Mouse (Mus musculus): ENCODE measurements around the gene C1qtnf1. TPM values are rescaled to one million over a fixed set of nuclear protein-coding genes. Genes with fewer than 3 reads are reported as not detected.

Gene C1qtnf1
- polyA plus RNA-seq, 1 experiment from 2014 or later, result 3.3 TPM

DNA sequence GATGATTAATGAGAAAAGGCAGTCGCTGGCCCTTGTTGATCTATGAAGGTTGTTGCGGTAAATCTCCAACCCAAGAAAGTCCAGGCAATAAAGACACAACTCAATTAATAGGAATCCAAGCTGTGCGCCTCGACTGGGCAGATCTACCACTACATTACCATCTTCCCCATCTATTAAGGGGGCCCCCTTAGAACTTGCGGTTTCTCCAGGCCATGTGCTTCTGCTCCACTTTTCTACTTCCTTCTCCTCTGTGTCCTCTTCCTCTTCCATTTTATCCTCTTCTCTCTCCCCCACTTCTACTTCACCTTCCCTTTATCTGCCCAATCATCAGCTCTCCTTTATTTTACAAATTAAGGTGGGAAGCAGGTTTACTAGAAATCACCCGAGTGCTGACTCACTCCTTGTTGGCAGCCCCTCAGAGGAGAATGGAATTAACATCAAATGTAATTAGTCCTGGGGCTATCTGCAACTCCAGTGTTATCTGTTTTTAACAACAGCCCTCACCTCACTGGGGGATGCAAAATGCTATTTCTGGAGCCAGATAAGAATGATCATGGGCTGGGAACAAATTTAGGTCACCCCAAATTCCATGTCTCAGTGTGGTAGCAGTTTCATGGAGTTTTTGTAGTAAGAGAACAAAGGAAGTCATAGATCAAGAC is 46.0 kb downstream of the C1qtnf1 start:
- DNase-seq (ENCODE audit: low spot score), result no peak
- Histone ChIP-seq H3K27me3 (ENCODE audit: insufficient read depth, poor library complexity, severe bottlenecking) (no peaks in the 10 kb centered on the region), H3K9me3 (no peaks in the 10 kb centered on the region), H3K4me3 (no peak overlapping the region), H3K36me3 (0 out of 2 replicates have a peak, but pooled peaks cover under 1% of the 10 kb centered on the region), H3K4me1 (peaks cover 23% of the 10 kb centered on the region), H3K27ac (no peak overlapping the region)
- WGBS, result 76% methylated on average over 6 of the region's 6 CpGs

DNA sequence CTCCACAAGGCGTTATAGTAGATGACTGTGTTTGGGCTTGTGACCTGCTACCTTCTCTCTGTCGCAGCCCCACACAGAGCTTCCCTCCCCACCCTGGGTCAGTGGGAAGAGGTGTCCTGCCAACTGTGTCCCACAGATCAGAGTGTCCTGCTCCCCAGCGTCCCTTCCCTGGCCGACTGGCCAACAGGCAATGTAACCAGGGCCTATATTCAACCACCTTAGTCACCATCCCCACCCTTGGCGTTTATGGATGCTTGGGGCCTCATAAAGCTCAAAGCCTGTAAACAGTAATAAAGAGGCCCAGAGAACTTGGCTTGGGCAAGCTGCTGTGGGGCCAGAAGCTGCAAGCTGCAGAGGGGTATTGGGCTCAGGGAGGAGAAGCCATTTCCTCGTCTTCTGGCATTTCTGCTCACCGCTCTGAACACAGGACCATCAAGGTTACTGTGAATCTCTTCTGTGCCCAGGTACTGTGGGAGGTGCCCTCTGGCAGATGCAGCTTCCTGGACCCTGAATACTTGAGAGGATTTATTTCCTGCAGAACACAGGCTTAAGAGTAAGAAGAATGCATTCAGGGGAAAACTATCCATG is 47.6 kb downstream of the C1qtnf1 start:
- no peaks in the 10 kb centered on the region for H3K27me3 ChIP-seq (ENCODE audit: insufficient read depth, poor library complexity, severe bottlenecking)
- no peak for DNase-seq (ENCODE audit: low spot score)
- 83% methylated on average over 7 of the region's 7 CpGs for WGBS
- H3K4me3 ChIP-seq, result no peak overlapping the region
- H3K27ac ChIP-seq, result no peak overlapping the region
- no peaks in the 10 kb centered on the region for H3K9me3 ChIP-seq
- H3K4me1 ChIP-seq, result peaks cover 13% of the 10 kb centered on the region
- 0 out of 2 replicates have a peak, but pooled peaks cover 5% of the 10 kb centered on the region for H3K36me3 ChIP-seq

DNA sequence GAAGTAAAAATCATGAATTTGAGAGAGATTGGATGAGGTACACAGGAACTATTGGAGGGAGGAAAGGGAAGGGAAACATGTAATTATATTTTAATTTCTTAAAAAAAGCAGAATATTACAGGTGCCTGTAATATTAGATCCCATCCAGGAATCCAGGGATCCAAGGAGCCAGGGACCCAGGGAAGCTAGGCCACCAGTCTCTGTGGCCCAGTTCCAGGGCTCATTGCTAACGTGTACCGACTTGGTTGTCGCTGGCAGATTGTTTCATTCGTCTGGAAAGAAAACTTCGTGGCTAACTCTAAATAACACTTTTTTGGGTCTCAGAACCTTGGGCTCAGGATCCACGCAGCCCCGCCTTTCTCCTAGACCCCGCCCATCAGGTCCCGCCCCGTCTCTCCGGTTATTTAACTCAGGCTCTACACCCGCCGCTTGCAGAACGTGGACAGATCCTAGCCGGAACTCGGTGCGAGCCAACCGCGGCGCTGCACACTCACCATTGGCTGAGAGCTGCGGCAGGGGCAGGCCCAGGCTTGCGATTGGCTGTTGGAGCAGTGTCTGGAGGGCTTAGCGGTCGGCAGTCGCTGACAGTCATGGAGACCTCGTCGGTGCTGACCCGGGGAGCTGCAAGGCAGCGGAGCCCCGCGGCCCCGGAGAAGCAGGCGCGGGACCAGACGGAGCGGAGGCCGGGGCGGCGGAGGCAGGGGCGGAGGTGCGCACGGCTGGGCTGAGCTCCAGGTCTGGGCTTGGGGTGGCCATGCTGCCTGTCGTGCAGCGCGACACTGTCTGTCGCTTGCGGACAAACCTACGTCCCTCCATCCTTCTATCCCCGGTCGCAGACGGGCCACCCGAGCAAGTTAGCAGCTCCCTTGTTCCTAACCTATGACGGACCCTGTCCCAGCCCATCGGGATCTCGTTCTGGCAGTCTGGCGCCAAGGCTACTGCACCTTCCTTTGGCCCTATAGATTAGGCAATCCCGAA is 48.7 kb downstream of the C1qtnf1 start, which contains the start of gene Engase:
Gene Engase (plus strand): TSS at position 434 of the 978 bp plus-strand sequence.
- peak; percentile 99 for DNase-seq (ENCODE audit: low spot score)
- under 1% methylated on average over 57 of the region's 57 CpGs for WGBS
- H3K27me3 ChIP-seq (ENCODE audit: insufficient read depth, poor library complexity, severe bottlenecking), result no peaks in the 10 kb centered on the region
- peaks cover 11% of the 10 kb centered on the region; the same call in 1 of the 2 replicates for H3K36me3 ChIP-seq
- H3K4me3 ChIP-seq, result peak within 1 kb of the TSS; percentile 90
- H3K27ac ChIP-seq, result peak within 1 kb of the TSS; percentile 90
- no peaks in the 10 kb centered on the region for H3K9me3 ChIP-seq
- peaks cover 14% of the 10 kb centered on the region for H3K4me1 ChIP-seq

DNA sequence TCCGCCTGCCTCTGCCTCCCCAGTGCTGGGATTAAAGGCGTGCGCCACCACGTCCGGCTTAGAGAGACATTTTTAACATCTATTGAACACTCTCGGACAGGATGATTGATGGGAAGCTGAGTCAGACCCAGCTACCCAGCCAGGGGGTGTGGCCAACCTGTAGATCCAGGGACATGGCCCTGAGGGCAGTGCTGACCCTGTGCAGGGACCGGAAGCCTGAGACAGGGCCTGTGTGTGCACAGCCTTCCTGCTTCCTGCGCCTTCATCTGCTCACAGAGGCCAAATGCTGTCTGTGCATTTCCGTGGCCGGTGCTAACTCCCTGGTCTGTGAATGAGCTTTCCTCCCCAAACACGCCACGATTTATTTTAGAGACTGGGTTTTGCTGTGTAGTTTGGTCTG is 51.8 kb downstream of the C1qtnf1 start:
- no peak overlapping the region for H3K27ac ChIP-seq
- no peak overlapping the region for H3K4me3 ChIP-seq
- WGBS, result 78% methylated on average over 12 of the region's 12 CpGs
- H3K36me3 ChIP-seq, result peaks cover 22% of the 10 kb centered on the region
- no peaks in the 10 kb centered on the region for H3K9me3 ChIP-seq
- 0 out of 2 replicates have a peak, but pooled peaks cover 3% of the 10 kb centered on the region for H3K27me3 ChIP-seq (ENCODE audit: insufficient read depth, poor library complexity, severe bottlenecking)
- peaks cover 25% of the 10 kb centered on the region for H3K4me1 ChIP-seq
- no peak for DNase-seq (ENCODE audit: low spot score)

DNA sequence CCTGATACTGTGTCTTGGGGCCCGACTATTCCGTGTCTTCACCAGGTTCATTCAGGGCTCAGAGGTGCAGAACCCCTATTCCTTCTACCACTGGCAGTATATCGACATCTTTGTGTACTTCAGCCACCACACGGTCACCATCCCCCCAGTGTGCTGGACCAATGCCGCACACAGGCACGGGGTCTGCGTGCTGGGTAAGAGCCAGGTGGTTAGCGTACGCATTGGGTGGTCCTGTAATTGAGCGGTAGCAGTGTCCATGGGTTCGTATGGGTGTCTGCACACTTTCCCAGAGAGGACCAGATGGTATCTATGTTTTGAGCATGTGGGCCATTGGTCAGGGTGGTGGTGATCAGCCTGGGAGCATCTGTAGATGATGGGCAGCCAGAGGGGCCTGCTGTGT is 53.2 kb downstream of the C1qtnf1 start:
- Histone ChIP-seq H3K36me3 (peaks cover 36% of the 10 kb centered on the region), H3K4me3 (no peak overlapping the region), H3K27me3 (ENCODE audit: insufficient read depth, poor library complexity, severe bottlenecking) (0 out of 2 replicates have a peak, but pooled peaks cover 17% of the 10 kb centered on the region), H3K27ac (no peak overlapping the region), H3K9me3 (no peaks in the 10 kb centered on the region), H3K4me1 (peaks cover 37% of the 10 kb centered on the region)
- no peak for DNase-seq (ENCODE audit: low spot score)
- 94% methylated on average over 11 of the region's 11 CpGs for WGBS

DNA sequence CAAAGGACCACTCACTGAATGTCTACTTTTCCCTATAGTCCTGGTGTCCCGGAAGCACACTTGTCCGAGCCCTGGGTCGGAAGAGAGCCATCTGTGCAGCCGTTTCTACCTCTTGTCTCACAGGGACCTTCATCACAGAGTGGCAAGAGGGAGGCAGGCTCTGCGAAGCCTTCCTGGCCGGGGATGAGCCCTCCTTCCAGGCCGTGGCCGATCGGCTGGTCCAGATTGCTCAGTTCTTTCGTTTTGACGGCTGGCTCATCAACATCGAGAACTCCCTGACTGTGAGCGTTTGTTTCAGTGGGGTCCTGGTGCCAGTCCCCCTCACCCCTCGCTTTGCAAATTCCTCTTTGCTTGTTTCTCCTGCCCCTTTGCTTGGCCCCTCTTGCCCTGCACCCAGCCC is 53.7 kb downstream of the C1qtnf1 start:
- WGBS, result 88% methylated on average over 14 of the region's 14 CpGs
- no peaks in the 10 kb centered on the region for H3K9me3 ChIP-seq
- peaks cover 37% of the 10 kb centered on the region for H3K4me1 ChIP-seq
- H3K36me3 ChIP-seq, result peaks cover 37% of the 10 kb centered on the region
- H3K4me3 ChIP-seq, result no peak overlapping the region
- no peak for DNase-seq (ENCODE audit: low spot score)
- 0 out of 2 replicates have a peak, but pooled peaks cover 18% of the 10 kb centered on the region for H3K27me3 ChIP-seq (ENCODE audit: insufficient read depth, poor library complexity, severe bottlenecking)
- no peak overlapping the region; the same call in 1 of the 2 replicates for H3K27ac ChIP-seq

DNA sequence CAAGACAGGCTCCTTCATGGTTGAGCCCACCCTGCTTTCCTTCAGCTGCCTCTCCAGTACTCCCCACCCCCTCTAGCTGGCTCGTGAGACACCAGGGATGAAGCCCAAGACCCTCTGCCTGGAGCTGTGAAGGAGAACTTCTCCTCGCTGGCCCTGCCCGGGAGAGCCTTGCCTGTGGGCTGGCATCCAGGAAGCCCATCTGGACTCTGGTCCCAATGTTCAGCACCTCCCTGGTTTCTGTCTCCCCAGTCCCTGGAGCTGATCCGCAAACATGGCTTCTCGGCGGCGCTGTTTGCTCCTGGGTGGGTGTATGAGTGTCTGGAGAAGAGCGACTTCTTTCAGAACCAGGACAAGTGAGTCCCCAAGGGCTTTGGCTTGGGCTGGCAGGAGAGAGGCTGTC is 56.2 kb downstream of the C1qtnf1 start:
- no peak overlapping the region for H3K4me3 ChIP-seq
- peaks cover 29% of the 10 kb centered on the region; the same call in 1 of the 2 replicates for H3K27me3 ChIP-seq (ENCODE audit: insufficient read depth, poor library complexity, severe bottlenecking)
- no peak overlapping the region for H3K27ac ChIP-seq
- H3K4me1 ChIP-seq, result peaks cover 26% of the 10 kb centered on the region
- DNase-seq (ENCODE audit: low spot score), result no peak
- 74% methylated on average over 8 of the region's 8 CpGs for WGBS
- H3K36me3 ChIP-seq, result peaks cover 45% of the 10 kb centered on the region
- H3K9me3 ChIP-seq, result no peaks in the 10 kb centered on the region

DNA sequence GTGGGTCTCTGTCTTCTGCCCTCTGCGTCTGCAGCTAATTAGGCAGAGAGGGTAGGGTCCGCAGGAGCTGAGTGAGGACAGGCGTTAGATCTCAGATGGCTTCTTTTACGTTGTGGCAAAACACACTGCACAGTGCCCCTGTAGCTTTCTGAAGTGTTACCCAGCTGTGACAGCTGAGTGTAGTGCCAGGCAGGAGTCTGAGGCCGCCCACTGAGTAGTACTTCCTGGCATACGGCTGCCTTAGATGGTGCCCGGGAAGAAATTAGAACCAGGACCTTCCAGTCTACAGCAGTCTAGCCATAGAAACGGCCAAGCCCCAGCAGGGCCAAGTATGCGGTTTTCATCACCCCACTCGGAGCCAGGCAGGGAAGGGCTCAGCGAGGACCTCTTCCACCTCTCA is 57.3 kb downstream of the C1qtnf1 start:
- Histone ChIP-seq H3K27me3 (ENCODE audit: insufficient read depth, poor library complexity, severe bottlenecking) (peaks cover 39% of the 10 kb centered on the region), H3K4me3 (no peak overlapping the region), H3K9me3 (no peaks in the 10 kb centered on the region), H3K36me3 (peaks cover 42% of the 10 kb centered on the region), H3K4me1 (peaks cover 33% of the 10 kb centered on the region), H3K27ac (no peak overlapping the region)
- DNase-seq (ENCODE audit: low spot score), result no peak
- WGBS, result 61% methylated on average over 11 of the region's 11 CpGs

DNA sequence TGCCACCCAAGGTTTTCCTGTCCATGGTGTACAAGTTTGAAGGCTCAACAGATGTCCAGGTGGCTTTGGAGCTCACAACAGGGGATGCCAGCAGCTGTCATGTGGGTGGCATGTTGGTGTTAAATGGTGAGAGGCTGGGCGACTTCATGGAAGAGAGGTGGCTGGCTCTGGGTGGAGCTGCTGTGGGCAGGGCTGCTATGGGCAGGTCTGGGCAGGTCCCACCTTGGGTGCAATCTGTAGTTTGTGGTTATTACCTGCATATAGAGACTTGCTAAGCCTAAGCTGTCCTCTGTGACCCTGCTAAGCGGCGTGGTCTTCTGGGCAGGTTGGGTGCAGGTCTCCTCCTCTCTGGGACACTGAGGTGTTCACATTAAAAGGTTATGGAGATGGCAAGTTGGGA is 57.8 kb downstream of the C1qtnf1 start:
- peaks cover 42% of the 10 kb centered on the region for H3K36me3 ChIP-seq
- no peak overlapping the region for H3K4me3 ChIP-seq
- H3K27me3 ChIP-seq (ENCODE audit: insufficient read depth, poor library complexity, severe bottlenecking), result peaks cover 40% of the 10 kb centered on the region
- 85% methylated on average over 3 of the region's 3 CpGs for WGBS
- no peaks in the 10 kb centered on the region for H3K9me3 ChIP-seq
- no peak for DNase-seq (ENCODE audit: low spot score)
- peaks cover 37% of the 10 kb centered on the region for H3K4me1 ChIP-seq
- no peak overlapping the region for H3K27ac ChIP-seq

DNA sequence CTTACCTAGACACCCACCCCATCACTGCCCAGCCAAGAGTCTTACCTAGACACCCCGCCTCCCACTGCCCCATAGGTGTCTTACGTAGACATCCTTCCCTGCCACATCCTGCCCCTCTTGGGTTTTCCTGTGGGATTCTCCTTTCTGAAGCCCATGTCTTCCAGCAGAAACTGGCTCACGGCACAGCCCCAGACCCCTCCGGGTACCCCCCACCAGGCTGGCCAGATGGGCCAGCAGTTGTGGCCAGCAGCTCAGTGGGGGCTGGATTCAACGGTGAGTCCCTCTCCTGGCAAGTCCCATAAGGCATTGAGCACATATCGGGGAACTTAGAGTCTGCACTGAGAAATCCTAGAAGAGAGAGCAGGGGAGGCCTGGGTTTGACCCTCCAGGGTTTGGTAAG is 58.3 kb downstream of the C1qtnf1 start:
- H3K27ac ChIP-seq, result no peak overlapping the region
- H3K4me1 ChIP-seq, result peaks cover 37% of the 10 kb centered on the region
- H3K4me3 ChIP-seq, result no peak overlapping the region
- DNase-seq (ENCODE audit: low spot score), result no peak
- H3K9me3 ChIP-seq, result no peaks in the 10 kb centered on the region
- peaks cover 40% of the 10 kb centered on the region for H3K27me3 ChIP-seq (ENCODE audit: insufficient read depth, poor library complexity, severe bottlenecking)
- peaks cover 38% of the 10 kb centered on the region for H3K36me3 ChIP-seq
- WGBS, result 75% methylated on average over 6 of the region's 6 CpGs

DNA sequence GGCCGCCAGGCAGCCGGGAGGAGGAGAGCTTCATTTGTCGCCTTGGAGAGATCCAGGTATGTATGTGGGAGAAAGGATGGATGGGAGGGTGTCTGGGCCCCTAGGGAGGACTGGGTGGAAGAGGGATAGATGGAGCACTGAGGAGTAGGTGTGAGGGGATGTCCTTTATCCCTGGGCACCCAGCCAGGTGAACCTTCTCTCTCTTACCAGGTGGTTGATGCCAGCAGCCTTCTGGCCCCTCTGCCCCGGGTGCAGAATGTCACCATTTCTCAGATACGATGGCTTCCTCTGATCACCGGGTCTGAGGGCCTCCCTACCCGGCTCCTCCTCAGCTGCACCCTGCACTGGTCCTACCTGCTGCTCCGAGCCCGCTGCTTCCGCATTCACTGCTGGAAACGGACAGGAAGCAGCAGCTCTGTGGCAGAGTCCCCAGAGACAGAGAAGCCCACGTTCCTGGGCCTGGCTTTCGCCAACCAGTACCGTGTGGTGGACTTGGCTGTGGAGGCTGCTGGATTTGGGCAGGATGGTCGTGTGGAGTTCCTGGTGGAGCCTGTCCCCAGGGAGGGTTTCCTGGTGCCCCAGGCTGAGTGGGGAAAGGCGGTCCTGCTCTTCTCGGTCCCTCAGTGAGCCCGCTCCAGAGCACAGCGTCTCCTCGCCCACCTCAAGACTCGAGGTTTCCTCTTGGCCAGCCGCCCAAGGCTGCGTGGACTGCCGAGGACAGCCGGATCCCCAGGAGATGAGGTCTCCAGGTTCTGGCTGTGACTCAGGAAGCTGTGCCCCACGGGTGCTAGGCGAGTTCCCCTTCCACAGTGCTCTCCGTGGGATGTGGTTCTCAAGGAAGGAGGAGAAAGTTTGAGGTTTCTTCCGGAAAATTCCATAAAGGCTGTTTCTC is 59.1 kb downstream of the C1qtnf1 start:
- H3K27ac ChIP-seq, result no peak overlapping the region
- no peak overlapping the region for H3K4me3 ChIP-seq
- peaks cover 32% of the 10 kb centered on the region for H3K4me1 ChIP-seq
- WGBS, result 86% methylated on average over 29 of the region's 29 CpGs
- DNase-seq (ENCODE audit: low spot score), result no peak
- no peaks in the 10 kb centered on the region for H3K9me3 ChIP-seq
- peaks cover 40% of the 10 kb centered on the region for H3K27me3 ChIP-seq (ENCODE audit: insufficient read depth, poor library complexity, severe bottlenecking)
- peaks cover 36% of the 10 kb centered on the region for H3K36me3 ChIP-seq
